Mouse (Mus musculus) v-Abl transformed pro-B cells (cell line): ENCODE measurements around the gene Actr2.
"Not testable (repeated sequence)": the region's sequence is repeated elsewhere in the genome, so short reads cannot be mapped to it uniquely, and the experiment has no call there.

ENCODE experiments used
- in situ Hi-C, 2 experiments: fragments of 400-800 bp; cut with MboI; formaldehyde crosslinking; loops; one replicate each; pipeline ENCODE4 v1.15.1; 2025; ENCODE audit not compliant: unreplicated experiment in 2 of 2

Gene Actr2

DNA sequence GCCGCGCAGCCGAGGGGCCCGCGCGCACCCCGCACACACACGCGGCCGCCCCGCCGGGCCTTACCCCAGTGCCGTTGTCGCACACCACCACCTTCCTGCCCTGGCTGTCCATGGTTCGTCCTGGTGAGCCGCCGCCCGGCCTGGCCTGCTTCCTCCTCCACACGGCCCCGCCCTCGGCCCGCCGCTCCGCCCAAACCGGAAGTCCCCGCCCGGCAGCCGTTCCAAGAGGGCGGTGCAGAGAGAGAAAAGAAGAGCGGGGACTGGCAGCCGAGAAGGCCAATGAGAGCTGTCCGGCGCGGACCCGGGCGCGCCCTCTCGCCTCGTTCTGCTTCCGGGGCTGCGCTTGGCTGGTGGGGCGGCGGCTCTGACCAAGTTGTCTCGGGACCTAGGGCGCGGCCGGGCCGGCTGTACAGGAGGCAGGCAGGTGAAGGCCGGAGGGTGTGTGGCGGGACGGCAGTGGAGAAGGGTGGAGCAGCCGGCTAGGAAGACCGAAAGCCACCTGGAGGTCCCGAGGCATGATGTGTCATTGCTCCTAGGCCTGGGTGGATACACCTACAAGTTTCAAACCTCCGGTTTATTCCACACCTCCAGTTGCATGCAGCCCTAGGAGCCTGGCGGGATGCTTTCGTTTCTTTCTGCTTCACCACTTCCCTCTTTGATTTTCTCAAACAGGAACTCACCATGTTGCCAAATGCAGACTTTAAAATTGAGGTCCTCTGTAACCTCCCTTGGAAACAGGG, at the start of gene Actr2:
TSS of gene Actr2 (minus strand) at position 173 of the 740 bp plus-strand sequence.
- in situ Hi-C loops, result no loop called here

DNA sequence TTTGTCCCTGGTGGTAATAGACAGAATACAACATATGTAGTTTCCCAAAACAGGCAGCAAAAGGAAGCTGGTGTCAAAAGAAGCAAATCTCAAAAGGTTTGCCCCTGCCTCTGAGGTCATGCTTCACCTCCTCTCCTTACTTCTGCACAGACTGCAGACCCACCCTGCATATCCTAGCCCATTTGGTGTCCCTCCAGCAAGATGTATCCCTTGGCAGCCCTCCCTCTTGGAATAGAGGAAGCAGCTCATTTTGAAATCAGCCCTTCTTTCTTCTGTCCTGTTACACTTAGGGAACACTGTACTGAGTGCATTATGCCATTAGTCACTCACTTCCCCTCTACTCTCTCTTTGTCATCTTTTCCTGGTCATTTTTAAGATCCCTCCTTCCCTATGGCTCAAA, 46.2 kb upstream of the Actr2 start:
- in situ Hi-C loops, result no loop called here

GRCm38 (mm10) chr11:20153542-20153941, 40.8 kb upstream of the Actr2 start:
- in situ Hi-C loops, result not testable (repeated sequence)

- in situ Hi-C loops, result no loop called here
Observed at GRCm38 (mm10) chr11:20152107-20152901, 39.6 kb upstream of the Actr2 start.

DNA sequence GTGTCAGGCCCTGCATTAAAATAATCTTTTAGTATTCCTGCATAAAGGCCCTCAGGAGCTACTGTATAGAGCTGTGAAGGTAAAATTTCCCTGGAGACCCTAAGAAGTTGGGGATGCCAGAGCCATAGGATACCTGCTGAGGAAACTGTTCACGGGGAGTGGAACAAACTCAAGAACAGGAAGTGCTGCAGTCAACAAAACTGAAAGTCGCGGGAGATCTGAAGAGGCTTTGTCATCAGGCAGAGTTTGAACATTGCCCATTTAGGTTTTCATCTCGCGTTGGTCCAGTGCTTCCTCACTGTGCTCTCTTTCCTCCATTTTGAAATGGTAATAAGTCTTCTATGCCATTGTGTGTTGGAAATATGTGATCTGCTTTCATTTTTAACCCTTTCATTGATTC, 38.6 kb upstream of the Actr2 start:
- in situ Hi-C loops, result no loop called here

GRCm38 (mm10) chr11:20149936-20150335, 37.2 kb upstream of the Actr2 start:
- in situ Hi-C loops, result loop anchor here (10.0 to 25.0 kb wide), 2 partner anchors 295 to 537 kb away; no protein-coding TSS in a partner anchor

DNA sequence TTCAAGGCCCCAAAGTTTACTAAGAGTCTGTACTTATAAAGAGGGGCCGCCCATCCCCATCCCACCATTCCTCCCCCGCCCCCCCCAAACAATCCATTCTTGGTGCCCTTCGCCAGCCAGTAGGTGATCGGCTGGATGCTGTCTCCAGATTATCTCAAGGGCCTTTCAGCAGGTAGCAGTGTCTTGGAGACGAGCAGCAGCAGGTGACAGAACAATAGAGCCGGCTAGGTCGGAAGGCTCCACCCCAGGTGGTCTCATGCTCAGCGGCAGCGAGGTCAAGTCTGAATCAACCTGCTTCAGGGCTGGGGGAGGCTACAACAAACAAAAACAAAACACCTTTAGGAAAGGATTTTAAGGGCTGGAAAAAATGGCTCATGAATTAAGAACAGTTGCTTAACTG, 32.7 kb upstream of the Actr2 start:
- in situ Hi-C loops, result loop anchor here (10.0 to 25.0 kb wide), 2 partner anchors 299 to 542 kb away; no protein-coding TSS in a partner anchor

DNA sequence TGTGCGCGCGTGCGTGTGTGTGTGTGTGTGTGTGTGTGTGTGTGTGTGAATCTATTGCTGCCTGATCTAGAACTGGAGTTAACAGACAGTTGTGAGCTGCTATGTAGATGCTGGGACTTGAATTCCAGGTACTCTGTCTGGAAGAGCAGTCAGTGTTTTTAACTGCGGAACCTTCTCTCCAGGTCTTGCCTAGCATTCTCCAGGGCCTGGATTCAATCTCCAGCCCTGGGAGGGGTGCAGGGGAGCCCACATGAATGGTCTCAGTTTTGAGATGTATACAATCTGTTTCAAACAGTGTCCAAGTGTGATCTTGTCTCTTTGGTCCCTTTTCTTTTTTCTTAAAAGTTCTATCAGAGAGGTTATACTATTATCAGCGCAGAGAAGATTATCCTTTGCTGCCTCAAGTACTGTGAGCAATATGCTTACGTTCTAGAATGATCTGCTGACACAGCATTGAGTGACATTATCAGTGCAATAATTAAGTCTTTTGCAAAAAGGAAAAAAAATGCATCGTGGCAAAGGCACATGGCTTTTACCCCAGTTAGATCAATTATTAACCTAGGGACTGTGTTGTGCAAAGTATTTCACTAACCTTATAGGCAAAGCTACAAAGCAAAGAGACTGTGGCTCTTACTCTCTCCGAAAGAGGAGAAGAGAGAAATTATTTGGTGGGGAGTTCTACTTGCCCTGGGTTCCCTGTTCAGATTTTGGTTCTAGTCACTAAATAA, 32.0 kb upstream of the Actr2 start:
- in situ Hi-C loops, result loop anchor here (5.0 to 25.0 kb wide), 3 partner anchors 300 to 1323 kb away; no protein-coding TSS in a partner anchor

GRCm38 (mm10) chr11:20143687-20144086, 31.0 kb upstream of the Actr2 start:
- in situ Hi-C loops, result loop anchor here (5.0 to 25.0 kb wide), 3 partner anchors 301 to 1324 kb away; no protein-coding TSS in a partner anchor

DNA sequence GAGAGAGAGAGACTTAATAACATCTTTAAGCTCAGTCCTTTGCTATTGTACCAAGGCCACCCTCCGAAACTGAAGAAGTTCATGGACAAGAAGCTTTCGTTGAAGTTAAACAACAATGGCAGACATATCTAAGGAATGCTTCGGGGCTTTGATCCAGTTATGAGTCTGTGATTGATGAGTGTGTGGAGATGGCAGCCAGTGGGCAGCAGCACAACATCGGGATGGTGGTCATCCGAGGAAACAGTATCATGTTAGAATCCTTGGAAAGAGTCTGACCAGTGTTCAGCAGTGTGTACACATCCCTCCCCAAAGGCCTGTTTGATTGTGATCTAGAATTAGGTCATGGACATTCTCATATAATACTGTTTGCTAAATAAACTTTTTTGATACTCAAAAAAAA, 29.8 kb upstream of the Actr2 start:
- in situ Hi-C loops, result loop anchor here (5.0 to 25.0 kb wide), 3 partner anchors 302 to 1325 kb away; no protein-coding TSS in a partner anchor

DNA sequence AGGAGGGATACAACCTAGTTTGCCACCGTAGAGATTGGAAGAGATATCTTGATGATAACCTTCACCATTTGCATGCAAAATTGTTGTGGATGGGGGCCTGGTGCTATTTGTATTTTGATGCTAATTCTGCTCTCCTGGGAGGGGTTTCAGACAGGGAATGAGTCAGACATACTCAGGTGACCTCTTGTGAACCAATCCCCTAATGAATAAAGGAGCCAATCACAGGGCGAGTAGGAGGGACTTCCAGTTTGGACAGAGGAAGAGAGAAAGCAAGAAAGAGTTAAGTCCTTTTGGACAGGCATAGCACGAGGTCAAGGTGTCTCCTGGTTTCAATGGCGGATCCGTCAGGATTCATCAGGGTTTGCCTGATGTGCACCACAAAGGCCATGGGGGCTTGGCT, 27.6 kb upstream of the Actr2 start:
- in situ Hi-C loops, result loop anchor here (5.0 to 25.0 kb wide), 3 partner anchors 305 to 1327 kb away; no protein-coding TSS in a partner anchor

DNA sequence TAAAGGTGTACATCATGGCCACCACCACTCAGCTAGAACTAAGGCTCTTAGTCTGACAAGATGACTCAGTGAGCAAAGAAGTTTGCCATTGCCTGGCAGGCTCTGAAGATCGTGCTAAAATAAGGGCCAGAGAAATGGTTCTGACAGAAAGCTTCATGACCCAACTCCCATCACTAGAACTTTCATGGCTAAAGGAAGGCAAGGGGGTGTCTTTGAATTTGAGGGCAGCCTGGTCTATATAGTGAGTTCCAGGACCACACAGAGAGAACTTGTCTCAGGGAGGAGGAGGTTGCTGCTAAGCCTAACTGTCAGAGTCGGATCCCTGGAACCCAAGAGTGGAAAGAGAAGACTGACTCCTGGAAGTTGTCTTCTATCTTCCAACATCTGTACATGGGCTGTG, 27.0 kb upstream of the Actr2 start:
- in situ Hi-C loops, result loop anchor here (5.0 to 25.0 kb wide), 8 partner anchors 55 to 1328 kb away; no protein-coding TSS in a partner anchor

DNA sequence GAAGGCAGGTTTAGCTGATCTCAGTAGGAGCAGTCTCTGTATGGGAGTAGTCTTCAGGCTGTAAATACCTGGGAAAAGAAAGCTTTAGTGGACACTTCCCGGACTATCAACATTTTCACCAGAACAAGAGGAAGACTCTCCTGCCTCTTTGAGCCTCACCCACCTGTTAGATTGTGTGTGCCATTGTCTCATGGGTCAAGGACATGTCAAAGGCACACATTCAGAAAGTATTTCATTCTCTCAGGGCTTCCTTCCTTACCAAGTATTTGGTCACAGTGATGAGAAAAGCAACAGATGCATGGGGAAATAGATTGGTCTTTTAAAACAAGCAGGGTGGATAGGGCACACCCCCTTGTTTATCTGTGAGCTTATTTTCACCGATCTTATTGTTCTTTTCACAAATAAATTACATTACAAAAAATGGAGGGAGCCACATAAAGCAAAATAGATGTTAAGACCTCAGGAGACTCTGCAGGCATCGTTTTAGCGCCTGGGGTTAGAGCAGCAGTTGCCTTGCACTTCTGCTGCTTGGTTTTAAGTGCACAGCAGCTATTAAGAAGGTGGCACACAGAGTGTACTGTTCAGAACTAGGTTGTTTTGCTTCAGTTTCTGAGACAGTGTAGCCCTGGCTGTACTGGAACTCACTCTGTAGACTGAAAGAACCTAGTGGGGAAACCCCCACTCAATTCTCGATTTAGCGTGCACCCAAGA, 25.9 kb upstream of the Actr2 start:
- in situ Hi-C loops, result loop anchor here (5.0 to 25.0 kb wide), 7 partner anchors 56 to 1316 kb away; no protein-coding TSS in a partner anchor

GRCm38 (mm10) chr11:20137872-20138271, 25.2 kb upstream of the Actr2 start:
- in situ Hi-C loops, result loop anchor here (5.0 to 25.0 kb wide), 7 partner anchors 57 to 1317 kb away; no protein-coding TSS in a partner anchor

GRCm38 (mm10) chr11:20136314-20136713, 23.6 kb upstream of the Actr2 start:
- in situ Hi-C loops, result loop anchor here (5.0 to 25.0 kb wide), 7 partner anchors 58 to 1318 kb away; no protein-coding TSS in a partner anchor

GRCm38 (mm10) chr11:20134869-20135268, 22.2 kb upstream of the Actr2 start:
- in situ Hi-C loops, result loop anchor here (5.0 to 25.0 kb wide), 7 partner anchors 60 to 1320 kb away; no protein-coding TSS in a partner anchor

- in situ Hi-C loops, result loop anchor here (10.0 to 25.0 kb wide), 6 partner anchors 61 to 1321 kb away; no protein-coding TSS in a partner anchor
Observed at GRCm38 (mm10) chr11:20133721-20134120, 21.0 kb upstream of the Actr2 start.

DNA sequence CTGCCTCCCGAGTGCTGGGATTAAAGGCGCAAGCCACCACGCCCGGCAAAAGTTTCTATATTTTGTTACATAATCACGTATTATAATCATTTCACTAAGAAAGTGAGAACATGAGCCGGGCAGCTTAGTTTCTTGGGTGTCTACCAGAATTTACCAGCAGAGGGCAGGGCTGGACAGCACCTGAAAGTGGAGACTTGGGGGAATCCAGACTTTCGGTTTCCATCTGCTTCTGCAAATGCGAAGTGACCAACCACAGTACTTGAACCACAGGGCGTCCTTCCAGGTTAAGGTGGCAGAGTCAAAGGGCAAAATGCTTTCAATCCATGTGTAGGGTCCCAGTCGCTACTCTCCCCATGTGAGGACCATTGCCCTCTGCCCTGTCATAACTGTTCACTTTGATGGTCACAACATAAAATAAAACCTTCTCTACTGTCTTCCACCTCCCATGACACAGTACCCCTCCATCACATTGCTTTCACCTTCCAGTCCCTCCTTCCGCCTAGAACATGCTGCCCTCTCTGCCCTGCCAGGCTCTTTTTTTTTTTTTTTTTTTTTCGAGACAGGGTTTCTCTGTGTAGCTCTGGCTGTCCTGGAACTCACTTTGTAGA, 20.3 kb upstream of the Actr2 start:
- in situ Hi-C loops, result loop anchor here (10.0 to 25.0 kb wide), 6 partner anchors 62 to 1322 kb away; no protein-coding TSS in a partner anchor
